Mouse (Mus musculus) thymus, adult 18-20 months (tissue): ENCODE data around the gene Olfr732.

Experiments used
- DNase-seq, 2 experiments: peaks; one replicate each; pipeline ENCODE4 v3.0.0; 2022; ENCODE audit warnings: mixed read lengths in 2 of 2

The Olfr732 gene

GRCm38 (mm10) chr14:50284106-50284505 is at the start of gene Olfr732:
Olfr732 (minus strand) TSS chr14:50284206.
- DNase-seq, result no peak

- DNase-seq, result no peak
Measured at GRCm38 (mm10) chr14:50326661-50327060, 42.7 kb upstream of the Olfr732 start, which contains the start of gene Olfr734. Olfr734 (minus strand) TSS chr14:50326761.

DNA sequence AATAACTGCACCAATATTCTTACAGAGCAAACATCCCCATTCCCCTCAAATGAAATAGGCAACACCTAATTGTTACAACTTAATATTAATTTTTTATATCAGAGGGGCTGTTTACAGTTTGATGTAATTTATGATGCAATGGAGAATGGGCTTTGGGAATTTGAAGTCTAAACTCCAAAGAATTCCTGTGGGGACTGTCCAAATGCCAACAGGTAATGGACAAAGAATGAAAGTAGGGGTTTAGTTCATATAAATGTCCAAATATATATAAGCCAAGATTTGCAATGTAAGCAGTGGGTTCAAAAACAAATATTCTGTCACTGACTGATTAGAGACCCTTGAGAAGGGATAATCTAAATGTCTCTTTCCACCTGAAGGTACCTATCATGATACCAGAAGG is 17.4 kb upstream of the Olfr732 start, which contains the start of gene Olfr733:
Gene Olfr733, minus strand, starts transcription at position 101 of the 400 bp plus-strand sequence.
- no peak for DNase-seq

- DNase-seq, result no peak
Measured at GRCm38 (mm10) chr14:50241766-50242165, 42.2 kb downstream of the Olfr732 start, which contains the start of gene Olfr731. Olfr731 (minus strand) TSS chr14:50241866.
